Mouse (Mus musculus): ENCODE results near the gene Gmppb.
A peak's percentile ranks its signal among the peaks of the same experiment; 100 is the strongest.
"Not testable (repeated sequence)": the region's sequence is repeated elsewhere in the genome, so short reads cannot be mapped to it uniquely, and the experiment has no call there.

Gene Gmppb

DNA sequence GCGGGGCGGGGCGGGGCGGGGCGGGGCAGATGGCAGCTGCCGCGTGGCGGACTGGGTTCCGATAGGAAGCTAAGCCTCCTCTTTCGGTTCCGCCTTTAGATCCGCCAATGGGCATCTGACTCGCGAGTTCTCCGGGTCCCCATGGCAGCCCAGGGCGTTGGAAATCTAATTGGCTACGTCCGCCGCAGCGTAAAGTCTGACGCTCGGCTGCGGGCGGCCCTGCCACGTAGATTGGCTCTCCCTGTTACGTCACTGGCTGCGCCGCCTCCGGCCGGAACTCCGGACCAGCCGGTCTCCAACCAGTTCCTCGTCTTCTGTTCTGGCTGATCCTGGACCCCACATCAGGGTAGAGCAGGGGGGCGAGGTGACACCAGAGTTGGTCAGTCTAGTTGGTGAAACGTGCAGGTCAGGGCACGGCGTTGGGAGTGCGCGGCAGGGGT, at the start of gene Gmppb:
Gmppb (plus strand) TSS at position 227 of the 440 bp plus-strand sequence.
- peak; percentile 96 for DNase-seq (ENCODE audit: low read depth, low spot score)

DNA sequence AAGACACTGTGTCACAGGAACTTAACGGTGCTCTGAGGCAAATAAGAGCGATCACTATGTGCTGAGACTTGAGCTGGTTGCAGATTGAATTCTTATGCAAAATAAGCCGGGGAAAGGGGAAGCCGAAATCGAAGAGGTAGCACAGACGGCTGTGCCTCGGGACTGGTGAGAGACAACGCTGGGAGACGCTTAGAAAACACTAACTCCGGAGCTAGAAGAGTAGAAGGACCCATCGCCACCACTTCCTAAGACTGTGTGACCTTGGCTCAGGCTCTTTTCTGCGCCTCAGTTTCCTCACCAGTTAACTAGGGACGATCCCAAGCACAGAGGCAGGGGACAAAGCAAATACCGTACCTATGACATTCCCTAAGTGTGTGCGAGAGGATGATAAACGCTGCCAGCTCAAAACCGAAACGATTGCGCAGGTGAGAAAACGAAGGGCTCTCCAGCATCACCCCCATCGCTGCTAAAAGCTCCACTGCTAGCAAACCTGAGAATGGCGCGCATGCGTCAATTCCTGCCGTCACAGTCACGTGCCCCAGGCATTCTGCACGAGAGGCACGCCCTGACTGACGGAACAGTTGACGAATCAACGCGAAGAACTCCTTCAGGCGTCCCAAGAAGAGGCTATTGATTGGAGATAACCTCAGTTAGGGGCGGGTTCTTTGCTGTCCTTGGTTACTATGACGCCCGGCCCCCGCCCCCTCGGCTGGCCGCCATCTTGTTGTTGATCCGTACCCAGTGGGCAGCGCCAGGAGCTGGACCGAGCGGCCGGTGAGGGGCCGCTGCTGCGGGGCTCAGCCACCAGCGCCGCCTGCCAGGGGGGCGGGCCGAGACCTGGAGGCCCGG, 46.9 kb upstream of the Gmppb start, which contains the start of gene Ip6k1:
Ip6k1 (plus strand) TSS at position 580 of the 849 bp plus-strand sequence.
- peak; percentile 100 for DNase-seq (ENCODE audit: low read depth, low spot score)

DNA sequence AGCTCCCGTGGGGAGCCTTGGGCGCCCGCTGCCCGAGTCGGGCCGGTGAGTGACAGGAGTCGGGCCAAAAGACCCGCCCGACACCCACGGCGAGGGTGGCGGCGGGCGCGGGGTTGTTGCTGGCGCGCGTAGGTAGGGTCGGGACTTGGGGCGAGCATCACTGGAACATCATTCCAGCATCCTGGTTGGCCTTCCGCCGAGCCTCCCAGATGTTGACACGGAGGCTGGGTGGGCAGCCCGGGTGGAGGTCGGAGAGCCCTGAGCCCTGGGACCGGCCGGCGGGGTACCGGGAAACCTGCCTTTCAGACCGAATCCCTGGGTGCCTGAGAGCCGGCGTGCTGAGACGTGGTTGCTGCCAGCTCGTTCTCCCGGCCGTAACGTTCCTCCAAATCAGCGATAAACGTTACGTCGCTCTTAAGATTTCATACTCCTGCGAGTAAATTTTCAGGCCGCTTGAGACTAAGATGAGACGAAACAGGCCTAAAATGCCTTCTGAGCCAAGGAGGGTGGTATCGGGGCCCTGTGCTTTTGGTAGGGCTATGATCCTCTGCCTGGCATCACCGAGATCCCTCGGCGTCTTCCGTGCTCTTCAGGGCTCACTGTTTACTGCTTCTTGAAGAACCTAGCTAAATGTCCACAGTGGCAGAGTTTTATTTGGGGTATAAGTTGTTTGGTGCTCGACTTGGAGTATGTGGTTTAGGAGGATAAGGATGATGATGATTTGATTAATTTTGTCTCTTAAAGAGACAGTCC, 46.1 kb upstream of the Gmppb start:
- DNase-seq (ENCODE audit: low read depth, low spot score), result no peak

DNA sequence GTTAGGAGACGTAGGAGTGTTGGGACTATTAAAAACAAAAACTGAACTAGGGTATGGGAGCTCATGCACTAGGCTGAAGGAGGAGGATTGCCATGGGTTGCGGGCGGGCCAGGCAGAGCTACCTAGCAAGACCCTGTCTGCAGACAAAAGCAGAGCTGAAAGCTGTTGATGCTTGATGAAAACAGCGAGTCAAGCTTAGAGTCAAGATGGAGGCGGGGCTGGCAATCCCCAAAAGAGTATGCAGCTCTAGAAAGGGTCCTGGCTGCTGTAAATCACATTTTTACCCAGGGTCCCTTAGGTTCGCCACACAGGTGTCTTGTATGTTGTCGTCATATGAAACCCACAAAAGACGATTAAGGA, 45.5 kb upstream of the Gmppb start:
- no peak for DNase-seq (ENCODE audit: low read depth, low spot score)

DNA sequence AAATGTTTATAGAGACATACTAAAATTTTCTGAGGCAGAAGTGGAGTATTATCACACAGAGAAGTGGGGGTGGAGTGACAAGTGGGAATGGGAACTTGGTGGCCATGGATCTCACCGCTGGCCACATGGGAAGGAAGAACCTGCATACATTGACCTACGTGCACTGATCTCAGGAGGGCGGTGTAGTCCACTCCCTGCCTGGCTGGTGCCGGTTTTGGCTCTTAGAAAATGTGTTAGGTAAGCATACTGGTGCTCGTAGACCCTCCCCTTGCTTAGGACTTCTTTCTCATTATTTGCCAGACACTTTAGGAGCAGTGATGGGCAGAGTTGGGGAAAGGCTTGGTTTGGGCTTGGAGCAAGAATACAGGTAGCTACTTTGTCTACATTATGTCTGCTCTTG, 41.0 kb upstream of the Gmppb start:
- DNase-seq (ENCODE audit: low read depth, low spot score), result no peak

DNA sequence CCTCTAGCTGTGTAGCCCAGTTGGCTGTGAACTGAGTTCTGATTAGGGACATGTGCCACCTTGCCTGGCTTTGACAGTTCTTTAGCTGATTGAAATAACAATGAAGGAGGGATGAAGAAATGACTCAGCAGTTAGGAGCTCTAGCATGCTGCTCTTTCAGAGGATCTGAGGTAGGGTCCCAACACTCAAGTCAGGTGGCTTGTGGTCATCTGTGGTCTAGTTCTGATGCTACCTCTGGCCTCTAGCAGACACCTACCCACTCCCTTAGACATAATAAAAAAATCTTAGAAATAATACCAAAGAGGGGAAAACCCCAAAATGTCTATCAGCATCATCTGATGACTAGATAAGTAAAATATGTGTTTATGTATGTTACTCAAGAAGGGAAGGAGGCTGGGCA, 38.7 kb upstream of the Gmppb start:
- DNase-seq (ENCODE audit: low read depth, low spot score), result no peak

DNA sequence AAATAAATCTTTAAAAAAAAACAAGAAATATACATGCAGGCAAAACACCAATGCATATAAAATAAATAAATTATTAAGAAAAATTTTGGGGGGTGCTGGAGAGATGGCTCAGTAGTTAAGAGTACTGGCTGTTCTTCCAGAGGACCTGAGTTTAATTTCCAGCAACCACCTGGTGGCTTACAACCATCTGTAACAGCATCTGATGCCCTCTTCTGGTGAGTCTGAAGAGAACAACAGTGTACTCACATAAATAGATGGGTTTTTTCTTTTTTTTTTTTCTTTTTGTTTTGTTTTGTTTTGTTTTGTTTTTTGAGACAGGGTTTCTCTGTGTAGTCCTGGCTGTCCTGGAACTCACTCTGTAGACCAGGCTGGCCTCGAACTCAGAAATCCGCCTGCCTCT, 35.5 kb upstream of the Gmppb start:
- DNase-seq (ENCODE audit: low read depth, low spot score), result not testable (repeated sequence)

DNA sequence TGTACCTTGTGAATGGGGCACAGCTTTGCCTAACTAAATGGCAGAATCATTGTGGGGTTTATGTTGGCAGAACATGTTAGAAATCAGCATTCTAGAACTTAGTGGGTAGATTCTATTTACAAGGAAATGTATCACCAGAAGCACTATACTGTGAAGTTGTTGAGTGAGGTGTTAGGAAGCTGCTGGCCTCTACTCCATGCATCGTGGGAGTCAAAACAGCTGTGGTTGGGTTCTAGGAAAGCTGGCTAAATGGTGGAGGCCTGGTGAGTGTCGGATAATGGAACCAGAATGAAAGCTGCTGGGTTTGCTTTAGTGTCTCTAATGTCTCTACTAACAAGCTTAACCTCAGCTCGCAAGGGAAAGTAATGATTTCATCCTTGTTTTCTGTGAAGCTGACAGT, 31.9 kb upstream of the Gmppb start:
- no peak for DNase-seq (ENCODE audit: low read depth, low spot score)

DNA sequence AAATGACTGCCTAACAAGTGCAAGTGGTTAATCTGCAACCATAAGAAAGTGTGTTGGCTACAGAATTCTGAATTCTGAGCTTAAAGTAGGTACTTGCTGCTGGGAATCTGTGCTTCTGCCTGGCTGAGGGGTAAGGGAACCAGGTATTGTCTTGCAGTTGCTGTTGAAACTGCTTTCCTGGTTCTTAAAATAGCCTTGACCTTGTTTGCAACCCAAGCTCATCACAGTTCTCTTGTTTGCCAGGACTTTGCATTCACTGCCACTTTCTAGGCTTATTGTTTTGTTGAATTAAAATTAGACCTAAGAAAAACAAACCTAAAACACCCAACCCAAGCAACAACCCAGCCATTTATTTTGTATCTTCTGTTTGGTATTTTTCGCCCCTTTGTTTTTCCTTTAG, 28.3 kb upstream of the Gmppb start:
- no peak for DNase-seq (ENCODE audit: low read depth, low spot score)

DNA sequence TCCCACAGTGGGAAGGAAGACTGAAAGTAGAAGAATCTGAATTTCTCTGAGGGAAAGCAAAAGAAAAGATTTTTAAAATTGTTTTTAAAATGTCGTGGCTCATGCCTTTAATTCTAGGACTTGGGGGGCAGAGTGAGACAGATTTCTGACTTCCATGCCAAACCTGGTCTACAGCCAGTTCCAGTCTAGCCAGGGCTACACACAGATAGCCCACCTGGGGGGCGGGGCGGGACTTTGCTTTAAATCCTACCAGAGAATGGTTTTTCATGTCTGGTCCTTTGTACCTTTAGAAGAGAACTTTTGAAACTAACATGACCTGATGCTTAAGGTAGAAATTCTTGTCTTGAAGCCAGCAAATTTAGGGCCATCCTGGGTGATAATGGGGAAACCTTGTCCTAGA, 25.8 kb upstream of the Gmppb start:
- DNase-seq (ENCODE audit: low read depth, low spot score), result no peak

DNA sequence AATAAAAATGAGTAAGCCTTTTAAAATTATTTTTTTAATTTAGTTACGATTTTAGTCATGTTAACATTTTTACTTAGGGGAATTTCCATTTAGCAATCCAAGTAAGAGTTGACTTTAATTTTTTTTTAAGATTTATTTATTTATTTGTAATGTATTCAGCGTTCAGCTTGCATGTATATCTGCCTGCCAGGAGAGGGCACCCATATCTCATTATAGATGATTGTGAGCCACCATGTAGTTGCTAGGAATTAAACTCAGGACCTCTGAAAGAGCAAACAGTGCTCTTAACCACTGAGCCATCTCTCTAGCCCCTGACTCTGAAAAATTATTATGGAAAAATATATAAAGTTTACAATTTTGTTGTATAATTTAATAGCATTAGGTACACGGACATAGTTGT, 22.5 kb upstream of the Gmppb start:
- DNase-seq (ENCODE audit: low read depth, low spot score), result no peak

DNA sequence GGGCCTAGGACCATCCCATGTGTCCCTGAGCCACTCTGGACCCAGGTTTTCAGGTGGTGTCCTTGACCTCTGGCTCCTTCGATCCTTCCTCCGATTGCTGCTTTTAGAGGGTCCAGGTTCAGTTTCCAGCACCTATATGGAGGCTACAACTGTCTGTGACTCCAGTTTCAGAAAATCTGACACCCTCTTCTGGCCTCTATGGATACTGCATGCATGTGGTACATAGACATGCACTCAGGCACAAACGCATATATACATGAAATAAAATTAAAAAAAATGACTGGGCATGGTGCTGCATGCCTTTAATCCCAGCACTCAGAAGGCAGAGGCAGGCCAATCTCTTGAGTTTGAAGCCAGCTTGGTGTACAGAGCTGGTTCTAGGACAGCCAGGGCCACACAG, 21.2 kb upstream of the Gmppb start:
- no peak for DNase-seq (ENCODE audit: low read depth, low spot score)

DNA sequence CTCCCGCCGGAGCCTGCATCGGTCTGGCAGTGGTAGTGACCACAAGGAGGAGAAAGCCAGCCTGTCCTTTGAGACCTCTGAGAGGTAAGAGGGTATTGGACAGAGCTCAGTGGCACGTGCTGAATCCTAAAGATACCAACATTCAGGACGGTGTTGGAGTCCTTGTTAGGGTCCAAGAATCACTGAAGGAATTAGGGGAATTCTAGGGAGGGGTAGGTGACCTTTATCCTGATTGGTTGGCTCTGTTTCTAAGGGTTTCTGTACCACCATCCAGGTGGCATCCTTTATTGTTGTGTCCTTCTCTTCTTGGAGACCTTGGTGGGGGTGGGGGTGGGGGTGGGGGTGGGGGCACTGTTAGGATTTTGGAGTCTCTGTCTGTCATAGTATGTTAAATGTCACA, 16.9 kb upstream of the Gmppb start:
- no peak for DNase-seq (ENCODE audit: low read depth, low spot score)

DNA sequence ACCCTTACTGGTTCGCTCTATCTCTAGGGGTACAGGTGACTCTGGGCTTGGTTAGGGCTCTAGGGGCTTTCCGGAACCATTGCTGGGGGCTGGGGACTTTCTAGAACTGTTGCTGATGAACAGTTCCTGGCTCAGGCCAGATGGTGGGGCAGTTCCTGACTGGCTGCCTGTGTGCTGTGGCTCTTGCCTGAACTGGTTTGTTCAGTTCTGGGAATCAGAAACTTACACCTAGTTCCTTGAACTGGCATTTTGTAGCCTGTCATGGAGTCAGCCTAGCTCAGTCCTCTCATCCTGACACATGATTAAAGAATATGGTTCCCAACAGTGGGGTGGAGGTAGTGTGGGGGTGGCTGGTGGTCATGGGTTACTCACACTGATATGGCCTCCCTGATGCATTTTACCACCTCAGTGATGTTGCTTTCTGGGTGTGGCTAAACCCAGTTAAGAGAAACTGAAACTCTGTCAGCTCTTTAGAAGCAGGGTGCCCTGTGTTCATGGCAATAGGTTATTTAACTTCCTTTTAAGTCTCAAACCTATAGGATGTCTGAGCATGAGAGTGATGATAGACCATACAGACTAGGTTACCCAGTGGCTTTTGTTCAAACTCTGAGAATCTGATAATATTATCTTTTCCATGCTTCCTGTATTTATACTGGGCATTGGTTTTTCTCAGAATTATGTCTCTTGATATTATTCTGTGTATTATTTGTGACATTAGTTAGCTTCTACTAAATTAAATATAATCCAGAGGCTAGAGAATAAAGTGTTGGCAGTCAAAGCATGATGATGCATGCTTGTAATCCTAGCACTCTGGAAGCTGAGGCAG, 13.5 kb upstream of the Gmppb start:
- no peak for DNase-seq (ENCODE audit: low read depth, low spot score)

DNA sequence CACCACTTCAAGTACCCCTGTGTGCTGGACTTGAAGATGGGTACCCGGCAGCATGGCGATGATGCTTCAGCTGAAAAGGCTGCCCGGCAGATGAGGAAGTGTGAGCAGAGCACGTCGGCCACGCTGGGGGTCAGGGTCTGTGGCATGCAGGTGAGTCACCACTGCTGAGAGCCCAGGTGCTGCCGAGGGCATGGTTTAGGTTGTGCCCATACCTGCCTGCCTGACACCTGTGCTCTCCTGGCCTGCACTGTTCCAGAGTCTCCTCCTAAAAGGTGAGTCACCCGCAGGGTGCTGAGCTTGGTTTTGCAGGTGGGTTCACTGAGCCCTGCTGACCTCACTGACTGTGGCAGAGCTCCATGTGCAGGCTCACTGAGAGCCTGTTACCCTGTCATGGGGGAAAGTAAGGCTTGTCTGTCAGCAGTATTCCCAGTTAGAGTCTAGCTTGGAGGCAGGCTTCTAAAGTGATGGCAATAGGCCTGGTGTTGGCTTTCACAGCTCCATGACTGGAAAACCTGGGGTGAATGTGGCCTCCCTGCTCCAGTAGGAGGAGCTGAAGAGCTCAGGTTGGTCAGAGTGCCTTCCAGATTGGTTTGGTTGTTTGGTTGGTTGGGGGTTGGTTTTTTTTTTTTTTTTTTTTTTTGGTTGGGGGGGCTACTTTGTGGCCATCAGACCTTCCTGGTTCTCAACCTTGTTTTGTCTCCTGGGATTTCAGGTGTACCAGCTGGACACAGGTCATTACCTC, 4.1 kb upstream of the Gmppb start:
- no peak for DNase-seq (ENCODE audit: low read depth, low spot score)

DNA sequence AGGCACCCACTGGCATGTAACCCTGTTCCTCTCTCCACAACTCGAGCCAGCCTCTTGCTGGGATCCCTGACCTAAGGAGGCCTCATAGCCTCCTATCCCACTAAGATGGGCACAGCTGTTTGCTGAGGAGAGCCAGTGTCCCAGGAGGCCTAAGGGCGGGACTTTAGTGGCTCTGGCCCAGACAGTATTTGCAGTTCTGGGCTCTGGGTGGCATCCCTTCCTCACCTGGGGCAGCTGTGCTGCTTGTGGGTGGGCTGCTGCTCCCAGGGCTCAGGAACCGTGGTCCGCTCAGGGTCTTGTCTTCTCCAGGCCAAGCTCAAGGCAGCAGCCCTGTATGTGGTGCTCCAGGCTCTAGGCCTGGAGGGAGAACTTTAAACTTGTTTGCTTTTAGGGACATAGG, 2.5 kb upstream of the Gmppb start:
- DNase-seq (ENCODE audit: low read depth, low spot score), result no peak

DNA sequence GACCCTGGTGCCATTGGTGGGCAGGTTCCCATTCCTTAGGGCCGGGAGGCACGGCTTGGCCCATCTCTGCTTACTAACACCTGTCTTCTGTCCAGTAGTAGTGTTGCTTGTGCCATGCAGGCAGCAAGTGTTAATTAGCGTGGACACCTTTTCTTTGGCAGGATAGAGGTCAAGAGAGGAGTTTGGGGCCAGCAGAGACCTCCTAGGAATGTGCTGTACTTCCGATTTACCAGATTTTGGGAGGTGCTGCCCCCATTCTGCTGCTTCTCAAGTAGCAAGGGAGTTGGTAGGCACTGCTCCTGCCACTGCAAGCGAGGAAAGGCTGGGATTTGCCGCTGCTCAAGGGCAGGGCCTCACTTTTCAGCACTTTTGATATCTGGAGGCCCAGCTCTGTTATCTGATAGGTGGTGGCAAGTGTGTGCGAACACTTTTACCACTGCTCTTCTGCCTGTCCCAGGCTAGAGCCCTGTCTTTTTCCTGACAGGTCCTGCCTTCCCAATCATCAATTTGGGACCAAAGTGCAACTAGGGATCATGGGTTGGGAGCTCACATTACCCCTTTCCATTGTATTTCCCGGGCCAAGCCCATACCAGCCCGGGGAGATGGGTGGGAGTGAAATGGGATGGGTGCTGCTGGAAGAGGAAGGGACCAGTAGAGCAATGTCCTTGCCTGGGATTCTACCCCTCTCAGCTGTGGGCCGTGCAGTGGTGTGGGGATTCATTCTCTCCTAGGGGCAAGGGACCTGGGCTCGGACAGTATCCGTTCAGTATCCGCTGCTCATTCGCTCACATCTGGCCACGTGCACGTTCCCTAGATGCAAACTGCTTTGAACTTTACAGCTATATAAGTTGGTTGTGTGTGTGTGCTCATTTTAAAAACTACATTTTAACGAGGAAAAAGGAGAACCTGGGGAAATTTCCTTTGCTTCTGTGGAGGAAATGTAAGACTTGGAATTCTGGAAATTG, 1.2 kb upstream of the Gmppb start:
- DNase-seq (ENCODE audit: low read depth, low spot score), result no peak

DNA sequence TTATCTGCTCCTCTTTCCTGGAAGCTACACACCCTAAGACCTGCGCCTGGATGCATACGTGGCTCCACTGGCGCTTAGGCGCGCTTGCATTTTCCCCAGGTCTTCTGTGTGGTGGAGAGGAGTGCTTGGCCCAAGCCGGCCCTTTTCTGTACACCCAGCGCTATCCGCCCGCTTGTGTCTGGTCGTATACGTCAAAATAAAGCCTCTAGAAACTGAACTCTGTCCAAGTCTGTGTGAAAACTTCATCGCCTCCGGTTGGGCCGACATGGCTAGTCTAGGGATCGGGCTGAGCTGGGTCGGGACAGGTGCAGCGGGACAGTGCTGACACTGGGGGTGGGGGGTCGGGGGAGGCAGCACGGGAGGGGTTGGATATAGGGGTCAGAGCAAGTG, 481 bp upstream of the Gmppb start:
- DNase-seq (ENCODE audit: low read depth, low spot score), result no peak

DNA sequence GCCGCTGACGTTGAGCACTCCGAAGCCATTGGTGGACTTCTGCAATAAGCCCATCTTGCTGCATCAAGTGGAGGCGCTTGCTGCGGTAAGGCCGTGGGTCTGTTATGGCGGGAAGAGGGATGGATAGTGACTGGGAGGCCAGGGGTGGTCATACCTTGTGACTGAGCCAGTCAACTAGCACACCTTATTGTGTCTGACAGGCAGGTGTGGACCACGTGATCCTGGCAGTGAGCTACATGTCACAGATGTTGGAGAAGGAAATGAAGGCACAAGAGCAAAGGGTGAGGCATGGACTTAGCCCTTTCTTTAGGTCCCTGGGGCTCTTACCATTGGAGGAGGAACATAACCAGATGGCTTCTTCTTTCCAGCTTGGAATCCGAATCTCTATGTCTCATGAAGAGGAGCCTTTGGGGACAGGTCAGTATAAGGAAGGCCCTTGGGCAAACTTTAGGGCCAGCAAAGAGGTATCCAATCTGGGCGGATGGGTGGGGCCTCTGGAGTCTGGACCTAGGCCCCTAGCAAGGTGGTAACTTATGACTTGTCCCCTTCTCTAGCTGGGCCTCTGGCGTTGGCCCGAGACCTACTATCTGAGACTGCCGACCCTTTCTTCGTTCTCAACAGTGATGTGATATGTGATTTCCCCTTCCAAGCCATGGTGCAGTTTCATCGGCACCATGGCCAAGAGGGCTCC, 664 bp downstream of the Gmppb start:
- DNase-seq (ENCODE audit: low read depth, low spot score), result no peak
